Mouse (Mus musculus) myocyte (in vitro differentiated cells): Measurements from ENCODE around the gene Zbtb20.

Experiments
- CEBPB ChIP-seq: IDR thresholded peaks from 2 replicates; pipeline ENCODE4 v1.6.1; 2011; ENCODE audit warnings: mild to moderate bottlenecking, moderate library complexity; ENCODE audit not compliant: poor library complexity, insufficient read depth, severe bottlenecking
- E2F4 ChIP-seq: IDR thresholded peaks from one replicate; pipeline ENCODE4 v1.6.1; 2011; ENCODE audit warnings: mild to moderate bottlenecking, control low read depth, moderate library complexity; ENCODE audit not compliant: insufficient read depth
- MYOG ChIP-seq, 3 experiments: IDR thresholded peaks; one replicate each; pipeline ENCODE4 v1.6.1; 2011; ENCODE audit warnings: control low read depth in 2 of 3, low read depth in 2 of 3, mild to moderate bottlenecking in 2 of 3; ENCODE audit not compliant: insufficient read length in 2 of 3, control insufficient read depth in 1 of 3, insufficient read depth in 1 of 3
- POLR2A ChIP-seq: IDR thresholded peaks from one replicate; pipeline ENCODE4 v1.6.1; 2011; ENCODE audit warnings: low read depth, mild to moderate bottlenecking, control low read depth, moderate library complexity; ENCODE audit not compliant: insufficient read length
- REST ChIP-seq: IDR thresholded peaks from one replicate; pipeline ENCODE4 v1.6.1; 2011; ENCODE audit warnings: mild to moderate bottlenecking, control low read depth, moderate library complexity; ENCODE audit not compliant: insufficient read depth, insufficient read length
- TCF3 ChIP-seq: IDR thresholded peaks from one replicate; pipeline ENCODE4 v1.6.1; 2011; ENCODE audit warnings: low read depth, control low read depth; ENCODE audit not compliant: insufficient read length

DNA sequence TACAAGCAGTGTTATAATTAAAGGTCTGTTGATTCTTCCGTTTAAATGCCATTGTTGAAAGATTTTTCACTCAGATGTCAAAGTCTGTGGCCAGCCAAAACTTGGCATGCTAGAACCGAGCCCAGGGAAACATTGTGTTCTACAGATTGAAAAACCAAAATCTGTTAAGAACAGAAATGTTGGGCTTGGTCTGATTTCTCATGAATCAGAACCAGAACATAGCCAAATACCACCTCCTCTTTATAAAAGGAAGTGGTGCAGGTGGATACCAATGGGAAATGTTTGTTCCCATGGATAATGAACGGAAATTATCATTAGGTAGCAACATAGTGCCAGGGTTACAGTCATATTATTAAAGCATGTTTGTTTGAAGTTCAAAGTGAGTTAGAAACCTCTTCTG, 613.7 kb downstream of the Zbtb20 start:
- no peak for TF ChIP-seq POLR2A
- no peak for TF ChIP-seq MYOG (IDR thresholded peaks at IDR 0.05; ENCODE audit: control insufficient read depth in 1 of 3, insufficient read depth in 1 of 3, insufficient read length in 2 of 3, low read depth in 2 of 3)
- no peak for TF ChIP-seq CEBPB
- no peak for TF ChIP-seq TCF3
- TF ChIP-seq E2F4: no peak
- TF ChIP-seq REST: no peak
